Mouse (Mus musculus) spleen, adult 2 months (tissue): ENCODE measurements around the gene Glmp. TPM values are rescaled to one million over a fixed set of nuclear protein-coding genes. Genes with fewer than 3 reads are reported as not detected.

Experiments
- polyA plus RNA-seq: library from polyadenylated mRNA; depleted of rRNA; stranded (reverse); fragments of >200 nt; gene quantifications from 2 replicates; pipeline ENCODE4 v1.2.3, GENCODE M21; 2012; rRNA removed

The Glmp gene
- polyA plus RNA-seq, 1 experiment, result 118 TPM

Other genes with a start within 250 kb of the Glmp start
- gene Ttc24, start 246.7 kb upstream of the Glmp start, polyA plus RNA-seq, result not detected in 2 replicates
- 4.3 and 5.0 TPM in 2 replicates for gene Iqgap3, start 243.1 kb upstream of the Glmp start, polyA plus RNA-seq
- 119 and 142 TPM in 2 replicates for gene Mef2d, start 182.7 kb upstream of the Glmp start, polyA plus RNA-seq
- 0.21 and 0.29 TPM in 2 replicates for gene Rhbg, start 70.3 kb upstream of the Glmp start, polyA plus RNA-seq
- gene Gm38392, start 37.8 kb upstream of the Glmp start, polyA plus RNA-seq, result not detected in 2 replicates
- gene Tsacc, start 28.0 kb upstream of the Glmp start, polyA plus RNA-seq, result 1.7 and 2.1 TPM in 2 replicates
- gene Cct3, start 27.9 kb upstream of the Glmp start, polyA plus RNA-seq, result 72.2 and 77.4 TPM in 2 replicates
- gene Tmem79, start 11.1 kb downstream of the Glmp start, polyA plus RNA-seq, result 1.1 and 1.6 TPM in 2 replicates
- 64.6 and 70.3 TPM in 2 replicates for gene Smg5, start 11.2 kb downstream of the Glmp start, polyA plus RNA-seq
- 4.3 and 4.4 TPM in 2 replicates for gene Paqr6, start 39.6 kb downstream of the Glmp start, polyA plus RNA-seq
- gene Bglap3, start 47.7 kb downstream of the Glmp start, polyA plus RNA-seq, result 0.21 and 0.27 TPM in 2 replicates
- not detected in 2 replicates for gene Bglap2, start 53.7 kb downstream of the Glmp start, polyA plus RNA-seq
- 0.41 and 0.43 TPM in 2 replicates for gene Bglap, start 59.4 kb downstream of the Glmp start, polyA plus RNA-seq
- gene Pmf1, start 85.3 kb downstream of the Glmp start, polyA plus RNA-seq, result 67.6 and 105 TPM in 2 replicates
- gene Slc25a44, start 100.1 kb downstream of the Glmp start, polyA plus RNA-seq, result 13.9 and 17.1 TPM in 2 replicates
- gene Sema4a, start 136.2 kb downstream of the Glmp start, polyA plus RNA-seq, result 54.3 and 67.0 TPM in 2 replicates
- gene Lmna, start 184.9 kb downstream of the Glmp start, polyA plus RNA-seq, result 51.3 and 72.3 TPM in 2 replicates
- 1.00 and 1.0 TPM in 2 replicates for gene Mex3a, start 207.4 kb downstream of the Glmp start, polyA plus RNA-seq
- gene Rab25, start 223.3 kb downstream of the Glmp start, polyA plus RNA-seq, result 1.0 and 1.3 TPM in 2 replicates
- gene Lamtor2, start 228.1 kb downstream of the Glmp start, polyA plus RNA-seq, result 104 and 141 TPM in 2 replicates
- 32.5 and 33.7 TPM in 2 replicates for gene Ubqln4, start 228.7 kb downstream of the Glmp start, polyA plus RNA-seq